Mouse (Mus musculus) CD8-positive naive resting alpha-beta T cell, adult 2 months (primary cell): ENCODE data around the gene Lpcat3.
A peak's percentile ranks its signal among the peaks of the same experiment; 100 is the strongest.
"Not testable (repeated sequence)": the region's sequence is repeated elsewhere in the genome, so short reads cannot be mapped to it uniquely, and the experiment has no call there.

ENCODE experiments used
- DNase-seq, 2 experiments: peaks; one replicate each; pipeline ENCODE4 v3.0.0; 2022; ENCODE audit warnings: low read depth in 2 of 2, low spot score in 2 of 2

Lpcat3 gene

GRCm38 (mm10) chr6:124676171-124676570 lies 13.3 kb downstream of the Lpcat3 start:
- DNase-seq, result no peak

GRCm38 (mm10) chr6:124678769-124679168 lies 15.9 kb downstream of the Lpcat3 start:
- no peak for DNase-seq

DNA sequence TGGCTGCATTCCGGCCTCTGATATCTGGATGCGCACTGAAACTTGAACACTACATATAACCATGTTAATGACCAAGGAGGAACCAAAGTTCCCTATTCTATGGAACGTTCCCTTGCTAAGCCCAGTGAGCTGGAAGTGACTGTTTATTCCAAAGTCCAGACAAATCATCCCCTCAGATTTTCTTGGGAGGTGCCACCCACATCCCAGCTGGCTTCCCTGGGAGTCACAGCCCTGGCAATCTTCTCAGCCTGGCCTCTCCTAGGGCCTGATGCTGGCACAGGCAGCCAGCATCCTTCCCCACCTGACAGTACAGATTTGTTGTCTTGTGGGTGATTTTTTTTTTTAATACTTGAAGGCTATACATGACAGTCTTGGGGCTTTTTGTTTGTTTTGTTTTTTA lies 16.7 kb downstream of the Lpcat3 start:
- DNase-seq, result no peak

DNA sequence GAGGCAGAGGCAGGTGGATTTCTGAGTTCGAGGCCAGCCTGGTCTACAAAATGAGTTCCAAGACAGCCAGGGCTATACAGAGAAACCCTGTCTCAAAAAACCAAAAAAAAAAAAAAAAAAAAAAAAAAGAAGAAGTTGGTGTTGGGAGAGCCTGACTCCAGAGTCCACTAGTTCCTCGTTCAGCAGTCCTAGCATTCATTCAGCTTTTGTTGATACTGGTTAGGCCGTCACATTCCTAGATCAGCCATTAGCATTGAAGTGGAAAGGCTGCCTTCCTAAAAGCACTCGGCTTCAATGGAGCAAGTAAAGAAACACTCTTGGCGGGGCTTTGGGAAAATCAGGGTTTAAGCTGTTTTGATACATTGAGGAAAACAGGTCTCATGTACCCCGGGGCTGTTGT lies 19.5 kb downstream of the Lpcat3 start:
- DNase-seq, result not testable (repeated sequence)

DNA sequence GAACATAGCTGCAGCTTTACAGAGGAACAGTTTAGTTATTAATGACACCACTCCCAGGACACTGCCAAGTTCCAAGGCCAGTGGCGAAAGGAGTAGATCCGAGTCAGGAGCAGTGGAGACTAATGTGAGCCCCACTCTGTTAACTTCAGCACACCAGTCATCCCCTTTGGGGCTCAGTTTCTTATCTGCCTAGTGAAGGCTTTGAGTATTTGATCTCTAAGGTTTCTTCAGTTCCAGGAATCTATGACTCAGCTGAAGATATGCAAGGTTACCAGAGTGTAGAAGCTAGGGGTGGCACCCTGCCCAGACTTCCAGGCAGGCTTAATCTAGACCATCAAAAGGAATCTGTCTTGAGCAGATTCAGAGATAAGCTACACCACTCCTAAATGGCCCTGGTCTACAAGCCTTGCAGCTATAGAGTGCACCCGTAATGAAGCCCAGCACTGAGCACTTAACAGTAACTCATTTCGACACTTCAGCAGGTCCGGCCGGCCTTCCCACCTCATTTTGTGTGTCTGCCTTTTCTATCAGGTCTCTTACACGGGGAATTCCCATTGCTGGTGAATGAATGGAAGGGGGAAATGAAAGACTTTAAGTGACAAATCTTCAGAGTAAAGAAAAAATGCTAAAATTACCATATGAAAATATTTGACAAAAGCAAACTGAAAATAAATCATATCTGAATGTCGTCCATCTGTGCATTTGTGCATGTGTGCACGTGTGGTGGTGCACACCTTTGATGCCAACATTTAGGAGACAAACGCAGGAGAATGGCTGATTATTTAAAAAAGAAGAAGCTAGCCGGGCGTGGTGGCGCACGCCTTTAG lies 21.0 kb downstream of the Lpcat3 start:
- DNase-seq, result no peak

GRCm38 (mm10) chr6:124685606-124686386 lies 23.0 kb downstream of the Lpcat3 start:
- DNase-seq, result no peak

GRCm38 (mm10) chr6:124686644-124687043 lies 23.8 kb downstream of the Lpcat3 start:
- not testable (repeated sequence) for DNase-seq

DNA sequence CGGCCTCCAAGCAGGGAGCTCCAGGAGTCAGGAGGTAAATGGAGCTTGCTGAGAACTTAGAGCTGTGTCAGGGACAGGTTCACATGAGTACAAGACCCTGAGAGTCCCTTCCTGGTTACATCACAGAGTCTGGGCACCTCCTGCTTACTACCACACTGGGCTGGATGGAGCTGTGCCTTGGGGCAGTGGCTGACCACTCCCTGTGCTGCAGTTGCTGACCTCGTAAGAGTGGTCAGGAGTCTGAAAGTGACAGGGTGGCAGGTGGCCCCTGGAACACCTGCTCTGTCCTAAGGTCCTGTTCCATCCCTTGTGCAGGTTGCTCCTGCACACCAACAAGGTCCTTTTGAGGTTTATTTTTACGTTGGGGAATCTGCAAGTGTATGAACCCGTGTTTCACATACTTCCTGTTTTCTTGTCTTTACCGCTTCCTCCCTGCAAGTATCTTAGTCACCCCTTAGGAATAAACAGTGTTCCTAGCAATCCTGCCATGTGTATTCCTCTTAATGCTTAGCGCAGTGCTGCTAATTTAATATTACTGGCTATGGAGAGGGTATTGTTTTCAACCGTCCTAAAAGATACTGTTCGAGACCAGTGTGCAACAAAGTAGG lies 25.4 kb downstream of the Lpcat3 start:
- DNase-seq, result no peak

DNA sequence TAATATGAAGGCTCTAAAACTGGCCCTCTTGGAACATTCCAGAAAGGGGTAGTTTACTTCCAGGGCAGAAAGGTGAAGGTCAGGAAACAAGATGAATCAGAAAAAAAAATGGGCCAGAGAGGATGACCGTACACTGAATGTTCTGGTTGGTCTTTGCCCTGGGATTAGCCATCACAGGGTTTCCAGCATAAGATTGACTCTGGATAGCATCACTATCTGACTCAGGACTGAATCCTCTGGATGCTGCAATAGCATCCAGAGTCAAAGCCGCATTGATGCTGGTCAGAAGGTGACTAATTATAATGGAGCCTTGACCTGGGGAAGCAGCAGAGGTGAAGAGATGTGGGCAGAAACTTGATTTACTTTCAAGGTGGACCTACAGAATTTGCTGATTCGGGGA lies 26.2 kb downstream of the Lpcat3 start:
- no peak for DNase-seq

GRCm38 (mm10) chr6:124690517-124690916 lies 27.7 kb downstream of the Lpcat3 start:
- no peak for DNase-seq

- no peak for DNase-seq
Observed at GRCm38 (mm10) chr6:124693243-124693981, 30.6 kb downstream of the Lpcat3 start.

GRCm38 (mm10) chr6:124694166-124694955 lies 31.5 kb downstream of the Lpcat3 start:
- DNase-seq, result peak; percentile 70 to 72

DNA sequence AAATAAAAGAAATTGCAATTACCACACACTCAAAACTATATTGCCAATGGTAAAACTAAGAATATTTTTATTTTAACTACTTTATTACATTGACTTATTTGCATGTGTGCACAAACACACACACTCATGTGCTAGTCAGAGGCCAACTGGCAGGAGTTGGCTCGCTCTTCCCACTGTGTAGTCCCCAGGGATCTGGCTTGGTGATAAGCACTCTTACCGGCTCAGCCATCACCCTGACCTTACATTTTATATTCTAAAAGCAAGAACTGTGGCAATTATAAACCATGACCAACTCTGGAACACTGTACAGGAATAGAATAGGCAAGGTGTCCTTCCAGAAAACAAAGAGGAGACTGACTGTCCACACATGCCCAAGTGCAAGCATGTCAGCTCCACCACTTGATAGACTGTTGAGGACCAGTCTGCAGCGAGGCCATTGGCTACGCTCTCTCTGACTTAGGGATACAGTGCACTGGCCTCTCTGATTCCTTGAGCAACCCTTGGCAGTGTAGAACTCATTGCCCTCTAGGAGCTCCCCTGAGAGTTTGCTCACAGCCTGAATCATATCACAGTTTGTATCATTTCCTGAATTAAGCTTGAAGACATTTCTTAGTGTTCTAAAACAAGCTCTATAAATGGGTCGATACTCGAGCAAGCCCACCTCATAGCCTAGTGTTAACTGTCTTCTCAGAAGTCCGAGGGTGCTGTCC lies 33.8 kb downstream of the Lpcat3 start:
- DNase-seq, result no peak

- no peak for DNase-seq
Observed at GRCm38 (mm10) chr6:124698751-124699150, 35.9 kb downstream of the Lpcat3 start.

DNA sequence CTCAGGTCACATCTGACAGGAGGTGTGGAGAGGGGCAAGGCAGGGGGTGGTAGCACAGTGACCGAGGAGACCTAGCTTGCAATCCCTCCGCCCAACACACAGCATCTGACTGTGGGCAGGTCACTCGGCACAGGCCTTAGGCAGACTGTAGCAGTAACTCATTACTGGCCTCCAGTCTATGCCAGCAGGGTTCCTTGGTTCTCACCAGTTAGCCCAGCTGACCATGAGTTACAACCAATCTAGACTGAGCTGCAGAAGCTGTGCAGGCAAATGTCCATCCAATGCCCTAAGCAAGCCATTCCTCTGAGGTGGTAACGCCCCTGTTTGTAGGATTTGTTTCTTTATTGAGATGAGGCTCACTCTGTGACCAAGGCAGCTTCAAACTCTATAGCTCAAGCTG lies 36.5 kb downstream of the Lpcat3 start:
- no peak for DNase-seq

- DNase-seq, result no peak
Observed at GRCm38 (mm10) chr6:124699962-124700610, 37.3 kb downstream of the Lpcat3 start.

- DNase-seq, result peak in 1 of 2 experiments; percentile 22
Observed at GRCm38 (mm10) chr6:124701338-124701737, 38.5 kb downstream of the Lpcat3 start.

- no peak for DNase-seq
Observed at GRCm38 (mm10) chr6:124702102-124702783, 39.4 kb downstream of the Lpcat3 start.

DNA sequence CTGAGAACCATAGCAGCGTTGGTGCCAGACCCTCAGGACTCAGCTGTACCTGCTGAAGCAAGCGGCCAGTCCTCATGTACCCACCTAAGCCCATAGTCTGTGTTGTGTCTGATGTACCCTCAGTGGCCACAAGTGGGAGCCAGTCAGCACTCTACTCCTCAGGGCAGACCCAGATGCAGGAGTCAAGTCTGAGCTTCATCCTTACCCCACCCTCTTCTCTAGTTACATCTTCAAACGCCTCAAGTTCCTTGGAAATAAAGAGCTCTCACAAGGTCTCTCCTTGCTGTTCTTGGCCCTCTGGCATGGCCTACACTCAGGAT lies 39.9 kb downstream of the Lpcat3 start:
- DNase-seq, result peak; percentile 70 to 83
